Mouse (Mus musculus): ENCODE data around the gene C1qa. TPM values are rescaled to one million over a fixed set of nuclear protein-coding genes. Genes with fewer than 3 reads are reported as not detected.

C1qa gene
- polyA plus RNA-seq, 1 experiment from 2014 or later: 49.2 TPM

Other genes with a start within 250 kb of the C1qa start
- 14.8 and 14.9 TPM in 2 replicates for gene Ephb2, start 62.8 kb downstream of the C1qa start, polyA plus RNA-seq (2014; fragmentation: Nextera tagmentation; extraction: Ambion mirVana)
- gene C1qb, start 12.6 kb downstream of the C1qa start, polyA plus RNA-seq (2014; fragmentation: Nextera tagmentation; extraction: Ambion mirVana): 85.2 and 99.6 TPM in 2 replicates
- 46.2 and 47.9 TPM in 2 replicates for gene C1qc, start 5.7 kb downstream of the C1qa start, polyA plus RNA-seq (2014; fragmentation: Nextera tagmentation; extraction: Ambion mirVana)
- gene Epha8, start 58.0 kb upstream of the C1qa start, polyA plus RNA-seq (2014; fragmentation: Nextera tagmentation; extraction: Ambion mirVana): 1.4 and 1.7 TPM in 2 replicates
- gene Zbtb40, start 150.0 kb upstream of the C1qa start, polyA plus RNA-seq (2014; fragmentation: Nextera tagmentation; extraction: Ambion mirVana): 3.0 and 4.1 TPM in 2 replicates